Mouse (Mus musculus): ENCODE data around the gene Tiparp.

The Tiparp gene

GRCm38 (mm10) chr3:65527691-65528601 lies at the start of gene Tiparp:
Tiparp (plus strand) TSS chr3:65528410.
- DNase-seq (ENCODE audit: low read depth) = peak; percentile 96

DNA sequence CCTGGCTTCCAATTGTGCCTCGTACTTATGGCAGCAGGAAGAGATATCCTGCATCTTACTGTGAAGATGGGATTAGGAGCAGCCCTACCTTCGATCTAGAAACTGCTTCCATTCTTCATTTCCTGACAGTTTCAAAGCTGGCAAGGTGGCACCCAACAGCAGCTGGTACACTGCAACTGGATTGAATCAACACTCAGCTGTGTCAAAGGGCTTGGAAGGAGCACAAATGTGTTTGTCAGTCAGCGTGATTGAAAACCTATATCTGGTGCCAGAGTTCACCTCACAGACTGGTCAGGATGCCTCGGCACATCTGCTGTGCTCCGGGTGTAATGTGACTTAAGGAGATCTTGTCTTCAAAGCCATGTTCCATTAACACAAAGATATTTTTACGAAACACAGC lies 47.5 kb upstream of the Tiparp start:
- no peak for DNase-seq (ENCODE audit: low read depth)

GRCm38 (mm10) chr3:65482266-65482665 lies 45.9 kb upstream of the Tiparp start:
- DNase-seq (ENCODE audit: low read depth) = peak; percentile 22

GRCm38 (mm10) chr3:65482698-65483407 lies 45.4 kb upstream of the Tiparp start:
- DNase-seq (ENCODE audit: low read depth) = peak; percentile 28

DNA sequence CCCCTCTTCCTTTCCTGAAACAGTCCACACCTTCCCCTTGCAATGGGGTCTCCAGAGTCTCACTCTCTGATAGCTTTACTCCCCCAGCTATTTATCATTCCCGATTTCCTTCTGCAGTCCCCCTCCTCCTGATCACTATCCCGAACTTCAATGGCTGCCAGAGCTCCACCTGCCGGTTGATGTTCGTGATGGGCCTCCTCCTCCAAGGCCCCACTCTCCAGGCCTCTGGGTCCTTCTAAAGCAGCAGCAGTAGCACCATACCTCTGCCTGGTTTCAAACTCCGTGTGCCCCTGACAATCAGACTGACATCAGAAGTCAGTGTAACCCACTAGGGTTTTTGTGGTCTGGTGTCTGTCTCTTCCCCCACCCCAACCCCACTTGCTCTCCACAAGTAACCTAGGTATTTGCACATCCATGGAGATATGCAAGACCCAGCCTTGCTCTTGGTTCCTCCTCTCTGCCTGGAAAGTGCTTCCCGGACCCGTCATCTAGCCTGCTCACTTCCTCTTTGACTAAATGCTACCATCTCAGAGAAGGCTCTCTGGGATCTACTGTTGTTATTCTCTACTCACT lies 44.0 kb upstream of the Tiparp start:
- DNase-seq (ENCODE audit: low read depth) = no peak

DNA sequence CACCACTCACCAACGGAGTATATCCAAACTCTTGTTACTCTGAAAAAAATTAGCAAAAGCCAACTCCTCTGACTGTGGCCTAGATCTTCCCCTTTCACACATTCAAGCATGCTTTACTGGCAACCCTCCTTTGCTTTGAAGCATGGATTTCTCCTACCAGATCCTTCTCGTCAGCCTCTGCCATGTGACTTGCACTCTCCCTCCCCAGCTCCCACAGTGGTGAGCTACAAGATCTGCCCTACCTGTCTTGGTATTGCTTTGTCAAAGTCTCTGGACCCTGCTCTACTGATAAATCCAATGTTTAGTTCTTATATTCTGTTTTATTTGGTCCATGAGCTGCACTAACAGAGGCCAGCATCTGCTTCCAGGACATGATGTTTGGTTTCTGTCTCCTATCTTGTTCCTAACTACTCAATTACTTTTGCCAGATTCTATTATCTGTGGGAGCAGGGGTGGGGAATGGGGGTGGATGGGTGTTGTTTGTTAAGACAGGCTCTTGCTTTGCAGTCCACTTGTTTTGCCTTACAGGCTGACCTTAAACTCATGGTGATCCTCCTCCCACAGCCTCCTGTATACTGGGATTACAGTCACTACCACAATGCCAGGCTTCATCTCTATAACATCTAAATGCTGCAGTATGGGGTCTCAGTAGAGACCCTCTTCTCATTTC lies 40.7 kb upstream of the Tiparp start:
- no peak for DNase-seq (ENCODE audit: low read depth)

DNA sequence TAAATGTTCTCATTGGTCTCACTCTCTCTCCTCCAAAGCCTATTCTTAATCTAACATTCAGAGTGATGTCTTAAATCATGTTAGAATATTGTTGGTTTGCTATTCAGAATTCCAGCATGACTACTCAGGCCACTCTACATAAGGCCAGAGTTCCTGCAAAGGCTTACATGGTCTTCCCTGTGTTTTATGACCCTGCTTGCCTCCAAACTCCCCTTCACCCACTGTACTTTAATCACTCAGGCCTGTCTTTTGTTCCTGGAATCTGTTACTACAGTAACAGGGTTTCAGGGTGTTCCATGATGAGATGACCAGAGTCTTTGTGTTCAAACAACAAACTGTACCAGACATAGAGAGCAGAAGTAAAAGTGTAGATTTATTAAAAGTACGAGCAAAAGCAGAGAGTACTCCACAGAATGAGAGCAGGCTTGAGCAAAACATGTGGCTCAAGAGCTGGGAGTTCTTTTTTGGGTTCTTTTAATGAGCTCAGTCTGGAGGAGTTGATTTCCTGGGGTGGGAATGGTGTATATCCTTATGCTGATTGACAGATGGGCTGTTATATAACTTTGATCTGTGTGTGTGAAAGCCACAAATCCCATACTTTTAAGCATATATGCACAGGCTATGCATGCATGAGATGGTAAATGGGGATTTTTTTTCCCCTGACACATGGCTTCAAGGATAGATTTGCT lies 39.5 kb upstream of the Tiparp start:
- DNase-seq (ENCODE audit: low read depth) = no peak

DNA sequence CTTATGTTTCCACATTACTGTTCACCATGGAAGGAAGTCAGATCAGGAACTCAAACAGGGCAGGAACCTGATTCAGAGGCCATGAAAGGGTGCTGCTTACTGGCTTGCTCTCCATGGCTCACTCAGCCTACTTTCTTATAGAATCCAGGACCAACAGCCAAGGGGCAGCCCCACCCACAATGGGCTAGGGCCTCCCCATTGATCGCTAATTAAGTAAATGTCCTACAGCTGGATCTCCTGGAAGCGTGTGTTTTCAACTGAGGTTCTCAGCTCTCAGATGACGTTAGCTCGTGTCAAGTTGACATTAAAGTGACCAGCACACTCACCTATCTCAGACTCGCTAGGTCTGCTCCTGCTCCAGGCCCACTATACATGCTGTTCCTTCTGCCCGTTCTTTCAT lies 38.6 kb upstream of the Tiparp start:
- DNase-seq (ENCODE audit: low read depth) = no peak

DNA sequence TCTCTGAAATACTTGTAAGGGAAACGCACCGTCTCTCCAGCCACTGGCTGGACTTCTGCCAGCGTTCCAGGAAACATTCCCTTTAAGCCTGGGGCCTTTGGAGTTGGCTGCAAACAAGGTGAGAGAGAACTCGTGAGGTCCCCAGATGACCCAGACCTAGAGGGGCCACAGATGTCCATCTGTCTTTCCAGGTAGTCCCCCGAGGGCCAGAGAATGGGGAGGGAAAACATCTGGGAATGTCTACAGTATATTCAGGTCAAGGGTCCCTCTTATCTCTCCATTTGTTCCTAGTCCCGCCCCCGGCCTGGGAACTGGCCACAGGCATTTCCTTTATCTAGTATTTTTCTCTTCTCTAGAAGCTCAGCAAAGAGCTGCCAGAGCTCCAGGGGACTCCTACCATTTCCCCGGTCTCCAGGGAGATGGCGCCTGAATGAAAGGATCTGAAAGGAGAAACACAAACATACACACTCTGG lies 33.9 kb upstream of the Tiparp start:
- DNase-seq (ENCODE audit: low read depth) = peak; percentile 9

GRCm38 (mm10) chr3:65507766-65508165 lies 20.4 kb upstream of the Tiparp start:
- DNase-seq (ENCODE audit: low read depth) = no peak

DNA sequence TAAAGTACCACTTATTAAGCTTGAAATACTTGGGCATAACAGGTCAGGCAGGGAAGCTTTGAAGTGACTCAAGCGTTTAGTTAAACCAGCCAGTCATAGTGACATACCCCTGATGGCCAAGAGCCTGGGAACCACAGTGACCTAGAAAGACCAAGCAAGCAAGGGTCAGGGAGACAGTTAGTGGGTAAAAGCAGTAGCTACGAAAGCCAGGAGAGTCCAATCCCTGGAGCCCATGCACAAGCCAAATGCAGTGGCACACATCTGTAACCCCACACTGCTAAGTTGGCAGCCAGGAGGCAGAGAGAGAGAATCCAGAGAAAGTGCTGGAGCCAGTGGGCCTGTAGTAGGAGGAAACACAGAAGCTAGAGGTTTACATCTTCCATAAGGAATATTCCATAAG lies 17.6 kb upstream of the Tiparp start:
- no peak for DNase-seq (ENCODE audit: low read depth)

DNA sequence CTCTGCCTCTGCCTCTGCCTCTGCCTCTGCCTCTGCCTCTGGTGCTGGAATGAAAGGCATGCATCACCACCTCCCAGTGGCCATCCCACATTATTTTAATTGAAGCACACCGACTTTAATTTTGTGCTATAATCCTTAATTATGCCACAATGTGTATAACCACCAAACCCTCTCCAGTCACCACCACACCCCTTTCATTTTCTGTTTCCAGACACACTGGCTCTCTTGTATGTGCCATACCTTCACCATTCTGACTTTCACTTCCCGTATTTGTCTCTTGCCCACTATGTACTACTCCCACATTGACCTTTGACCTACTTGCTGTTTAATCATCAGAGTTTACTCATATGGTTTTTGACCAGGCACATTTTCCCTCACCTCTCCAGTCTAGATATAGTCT lies 12.5 kb upstream of the Tiparp start:
- DNase-seq (ENCODE audit: low read depth) = no peak

- no peak for DNase-seq (ENCODE audit: low read depth)
Measured at GRCm38 (mm10) chr3:65516526-65516925, 11.7 kb upstream of the Tiparp start.

GRCm38 (mm10) chr3:65517141-65517540 lies 11.1 kb upstream of the Tiparp start:
- DNase-seq (ENCODE audit: low read depth) = no peak

- no peak for DNase-seq (ENCODE audit: low read depth)
Measured at GRCm38 (mm10) chr3:65517747-65518527, 10.3 kb upstream of the Tiparp start.

- DNase-seq (ENCODE audit: low read depth) = no peak
Measured at GRCm38 (mm10) chr3:65521391-65521790, 6.8 kb upstream of the Tiparp start.

DNA sequence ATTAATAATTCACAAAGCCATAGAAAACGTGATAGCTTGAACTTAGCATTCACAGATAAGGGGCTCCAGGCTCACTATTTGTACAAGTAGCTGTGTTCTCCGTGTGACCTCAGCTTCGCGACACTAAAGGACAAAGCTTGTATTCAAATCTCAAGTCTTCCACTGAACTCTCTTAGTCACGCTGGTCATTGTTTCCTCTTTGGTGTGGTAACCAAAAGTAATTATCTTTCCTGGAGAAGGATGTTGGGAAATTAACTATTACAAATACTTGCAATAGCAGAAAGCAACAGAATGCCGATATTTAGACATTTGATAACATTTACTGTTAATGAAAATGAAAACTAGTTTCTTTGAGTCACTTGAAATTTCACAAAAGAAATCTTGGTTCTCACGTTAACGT lies 4.8 kb upstream of the Tiparp start:
- DNase-seq (ENCODE audit: low read depth) = no peak

DNA sequence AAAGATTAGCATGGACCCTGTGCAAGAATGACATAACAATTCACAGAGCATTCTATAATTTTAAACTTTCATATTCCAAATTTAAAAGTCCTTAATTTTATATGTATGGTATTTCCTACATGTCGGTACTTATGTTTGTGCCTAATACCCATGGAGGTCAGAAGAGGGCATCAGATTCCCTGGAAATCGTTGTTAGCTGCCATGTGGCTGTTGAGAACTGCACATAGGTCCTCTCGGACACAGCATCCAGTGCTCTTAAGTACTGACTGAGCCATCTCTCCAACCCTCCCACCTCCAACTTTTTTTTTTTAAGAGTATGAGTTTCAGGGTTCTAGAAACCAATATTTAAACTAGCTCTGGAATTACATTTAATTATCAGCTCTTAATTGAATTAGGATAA lies 2.5 kb upstream of the Tiparp start:
- no peak for DNase-seq (ENCODE audit: low read depth)

DNA sequence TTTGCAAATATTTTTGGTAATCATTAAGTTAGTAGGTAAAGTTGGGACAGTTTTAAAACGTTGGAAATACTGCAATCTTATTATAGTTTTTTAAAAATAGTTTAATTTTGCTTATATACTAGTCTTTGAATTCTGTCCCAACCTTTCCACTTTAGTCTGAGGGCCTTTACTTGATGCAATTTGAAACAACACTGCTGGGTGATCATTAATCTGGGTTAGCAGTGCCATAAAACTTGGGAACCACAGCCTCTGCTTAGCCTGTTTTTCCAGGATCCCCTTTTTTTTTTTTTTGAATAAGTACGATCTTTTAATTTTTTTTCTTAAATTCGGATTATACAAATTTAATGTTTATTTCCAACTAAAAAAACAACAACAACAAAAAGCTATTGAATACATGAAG lies 1.0 kb upstream of the Tiparp start:
- no peak for DNase-seq (ENCODE audit: low read depth)

DNA sequence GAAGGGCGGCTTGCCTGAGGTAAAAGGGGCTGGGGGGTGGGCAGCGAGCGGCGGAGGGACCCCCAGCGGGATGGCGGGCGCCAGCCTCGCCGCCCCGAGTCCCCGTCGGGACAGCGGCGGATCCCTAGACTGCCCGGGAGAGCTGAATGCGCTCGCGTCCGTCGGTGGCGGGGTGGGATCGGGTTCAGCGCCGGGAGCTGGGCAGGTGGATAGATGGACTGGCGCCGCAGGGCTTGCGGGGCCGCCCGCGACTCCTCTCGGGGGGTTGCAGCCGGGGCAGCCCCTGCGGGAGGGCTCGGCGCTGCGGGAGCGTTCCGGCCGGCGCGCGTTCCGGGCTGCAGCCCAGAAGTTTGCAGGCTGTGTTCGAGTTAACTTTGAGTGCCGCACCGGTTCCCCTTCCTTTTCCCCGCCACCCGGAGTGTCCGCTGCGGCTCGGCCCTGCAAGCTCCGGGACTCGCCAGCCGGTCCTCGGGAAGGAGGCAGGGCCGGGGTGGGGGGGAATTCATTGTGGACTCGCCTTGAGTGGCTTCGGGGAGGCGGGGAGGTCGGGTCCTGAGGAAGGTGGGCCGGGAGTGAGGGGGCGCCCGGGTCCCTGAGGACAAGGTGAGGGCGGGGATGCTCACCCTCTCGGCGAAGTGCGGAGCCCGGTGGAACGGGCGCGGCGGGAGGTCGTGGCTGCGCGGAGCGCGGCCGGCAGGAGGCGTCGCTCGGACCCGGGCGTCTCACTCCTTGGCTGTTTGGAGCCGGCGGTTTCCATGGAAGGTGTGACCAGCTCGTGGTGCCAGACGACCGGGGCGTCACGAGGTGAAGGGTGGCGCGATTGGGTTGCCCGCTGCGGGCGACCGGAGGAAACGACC lies 632 bp downstream of the Tiparp start:
- peak; percentile 79 for DNase-seq (ENCODE audit: low read depth)

Measured in NIH3T3 (cell line).